Mouse (Mus musculus): ENCODE results near the gene Kif26b.

The Kif26b gene

GRCm38 (mm10) chr1:178730271-178730670 lies 201.3 kb downstream of the Kif26b start:
- DNase-seq: no peak

DNA sequence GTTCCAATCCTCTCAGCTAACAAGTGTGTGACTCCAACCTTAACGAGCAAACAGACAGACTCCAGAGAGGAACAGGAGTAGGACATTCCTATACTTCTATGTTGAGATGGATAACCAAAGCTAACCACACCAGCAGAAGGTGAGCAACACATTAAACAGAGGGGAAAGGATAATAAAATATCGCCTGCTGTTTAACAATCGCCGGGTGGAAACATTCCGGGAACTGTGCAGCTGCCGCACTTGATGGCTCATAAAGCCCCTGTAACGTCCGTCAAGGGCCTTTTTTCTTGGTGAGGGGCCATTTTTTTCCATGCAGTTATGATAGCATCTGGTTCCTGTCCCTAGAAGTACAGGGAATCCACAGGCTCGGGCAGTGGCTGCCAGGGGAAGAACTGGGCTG lies 204.1 kb downstream of the Kif26b start:
- DNase-seq: no peak

DNA sequence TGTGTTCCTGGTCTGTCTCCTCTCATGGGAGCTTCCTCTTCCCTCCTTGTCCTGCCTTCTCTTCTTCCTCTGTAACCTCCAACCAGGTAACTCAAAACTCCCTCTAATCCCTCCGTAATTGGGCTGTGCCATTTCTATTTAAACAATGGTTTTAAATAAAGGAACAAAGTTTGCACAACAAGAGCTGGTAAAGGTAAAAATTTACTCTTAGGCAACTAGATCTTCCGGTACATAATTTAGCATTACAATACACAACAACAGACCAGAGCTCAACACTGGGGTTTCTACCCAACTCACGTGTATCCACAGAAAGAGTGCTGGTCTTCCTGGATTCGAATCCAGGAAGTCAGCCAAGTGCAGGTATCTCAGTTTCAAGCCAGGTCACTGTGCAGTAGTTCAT lies 205.7 kb downstream of the Kif26b start:
- no peak for DNase-seq

- DNase-seq: no peak
Measured at GRCm38 (mm10) chr1:178736931-178737330, 208.0 kb downstream of the Kif26b start.

DNA sequence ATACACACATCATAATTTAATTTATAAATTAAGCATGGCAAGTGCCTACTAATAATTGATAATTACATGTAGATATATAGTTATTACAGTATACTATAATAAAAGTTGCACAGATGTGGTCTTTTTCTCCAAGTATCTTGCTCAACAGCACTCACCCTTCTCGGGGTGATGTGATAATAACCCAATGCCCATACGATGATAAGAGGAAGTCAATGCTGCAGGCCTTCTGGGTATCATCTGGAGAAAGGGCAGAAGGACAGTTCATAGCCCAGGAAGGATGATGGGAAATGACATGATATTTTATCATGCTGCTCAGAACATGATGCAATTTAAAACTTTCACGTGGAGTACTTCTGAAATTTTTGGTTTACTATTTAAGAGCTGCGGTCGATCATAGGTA lies 214.9 kb downstream of the Kif26b start:
- DNase-seq: no peak

GRCm38 (mm10) chr1:178744526-178744925 lies 215.6 kb downstream of the Kif26b start:
- no peak for DNase-seq

- no peak for DNase-seq
Measured at GRCm38 (mm10) chr1:178744961-178745360, 216.0 kb downstream of the Kif26b start.

- DNase-seq: no peak
Measured at GRCm38 (mm10) chr1:178745471-178745870, 216.5 kb downstream of the Kif26b start.

DNA sequence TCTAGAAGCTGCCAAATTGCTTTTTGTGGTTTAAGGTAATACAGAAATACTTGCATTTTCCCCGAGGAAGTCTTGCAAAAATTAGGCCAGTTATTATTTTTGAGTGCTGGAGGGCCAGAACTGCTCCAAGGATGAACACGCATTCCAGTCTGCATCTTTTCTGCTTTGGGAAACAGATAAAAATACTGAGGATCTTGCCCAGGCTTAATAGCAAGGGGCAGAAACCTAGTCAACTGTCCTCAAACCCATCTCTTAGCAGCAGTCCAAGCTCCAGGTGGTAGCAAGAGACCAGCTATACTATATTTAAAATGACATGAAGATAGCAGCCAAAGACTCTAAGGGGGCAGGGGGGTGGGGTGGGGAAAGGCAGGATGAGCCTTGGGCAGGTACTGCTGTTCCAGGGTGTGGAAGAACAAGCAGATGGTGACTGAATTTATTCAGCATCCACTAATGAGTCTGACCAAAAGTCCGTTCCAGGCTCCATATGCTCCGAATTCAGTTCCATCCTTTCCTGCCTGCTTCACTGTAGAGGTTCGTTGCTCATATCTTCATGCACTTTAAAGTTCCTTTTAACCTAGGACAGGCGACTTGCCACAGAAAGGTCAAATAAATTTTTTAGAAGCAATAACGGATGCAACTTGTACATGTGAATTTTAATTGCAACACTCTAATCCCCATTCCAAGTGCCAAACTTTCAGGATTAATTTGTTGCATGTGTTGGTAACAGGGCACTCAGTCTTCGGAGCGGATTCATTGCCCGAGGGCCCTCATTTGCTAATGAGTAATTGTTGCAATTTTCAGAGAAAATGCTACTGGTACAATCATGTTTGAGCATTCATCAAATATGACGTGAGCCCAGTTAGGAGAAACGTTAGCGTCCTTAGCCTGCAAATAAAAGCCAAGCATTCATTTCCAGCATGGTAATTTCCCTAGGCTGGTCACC lies 218.6 kb downstream of the Kif26b start:
- no peak for DNase-seq

DNA sequence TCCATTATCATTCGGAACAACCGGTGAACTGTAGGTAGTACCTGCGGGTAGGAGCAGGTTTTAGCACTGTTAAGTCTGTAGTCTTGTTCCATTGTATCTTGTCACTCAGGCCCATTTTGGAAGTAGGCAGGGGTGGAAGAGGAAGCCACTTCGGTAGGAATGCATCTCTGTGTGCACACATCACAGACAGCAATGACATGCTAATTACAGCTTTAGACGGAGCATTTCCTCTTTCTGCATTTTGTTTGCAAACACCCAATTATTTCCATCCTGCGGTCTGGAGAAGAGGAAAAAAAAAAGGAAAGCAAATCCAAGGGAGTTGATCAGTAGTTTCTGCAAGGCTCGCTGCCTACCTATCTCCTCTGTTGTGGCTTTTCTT lies 219.3 kb downstream of the Kif26b start:
- no peak for DNase-seq

GRCm38 (mm10) chr1:178748617-178749016 lies 219.7 kb downstream of the Kif26b start:
- no peak for DNase-seq

GRCm38 (mm10) chr1:178749786-178750185 lies 220.9 kb downstream of the Kif26b start:
- DNase-seq: no peak

DNA sequence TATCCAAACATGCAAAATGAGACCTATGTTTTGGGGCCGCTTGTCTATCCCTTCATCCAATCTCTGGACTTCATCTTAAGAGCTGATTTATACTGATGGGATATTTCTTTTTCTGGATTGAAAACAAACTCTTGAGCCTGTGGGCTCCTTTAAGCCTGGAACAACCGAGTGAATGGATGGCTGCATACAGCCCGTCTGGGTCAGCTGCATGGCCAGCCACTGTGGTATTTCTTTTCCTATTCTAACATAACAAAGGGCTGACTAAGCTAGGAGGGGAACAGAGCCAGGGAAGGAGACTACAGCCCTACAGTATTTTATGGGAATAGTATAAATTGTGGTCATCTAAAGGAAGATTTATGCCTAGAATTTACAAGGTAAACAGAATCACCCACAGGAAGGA lies 229.5 kb downstream of the Kif26b start:
- no peak for DNase-seq

GRCm38 (mm10) chr1:178762125-178762741 lies 233.3 kb downstream of the Kif26b start:
- DNase-seq: no peak

GRCm38 (mm10) chr1:178764914-178765313 lies 236.0 kb downstream of the Kif26b start:
- DNase-seq: no peak

- DNase-seq: no peak
Measured at GRCm38 (mm10) chr1:178765650-178766049, 236.7 kb downstream of the Kif26b start.

GRCm38 (mm10) chr1:178768976-178769375 lies 240.1 kb downstream of the Kif26b start:
- DNase-seq: no peak

- no peak for DNase-seq
Measured at GRCm38 (mm10) chr1:178769988-178770387, 241.1 kb downstream of the Kif26b start.

DNA sequence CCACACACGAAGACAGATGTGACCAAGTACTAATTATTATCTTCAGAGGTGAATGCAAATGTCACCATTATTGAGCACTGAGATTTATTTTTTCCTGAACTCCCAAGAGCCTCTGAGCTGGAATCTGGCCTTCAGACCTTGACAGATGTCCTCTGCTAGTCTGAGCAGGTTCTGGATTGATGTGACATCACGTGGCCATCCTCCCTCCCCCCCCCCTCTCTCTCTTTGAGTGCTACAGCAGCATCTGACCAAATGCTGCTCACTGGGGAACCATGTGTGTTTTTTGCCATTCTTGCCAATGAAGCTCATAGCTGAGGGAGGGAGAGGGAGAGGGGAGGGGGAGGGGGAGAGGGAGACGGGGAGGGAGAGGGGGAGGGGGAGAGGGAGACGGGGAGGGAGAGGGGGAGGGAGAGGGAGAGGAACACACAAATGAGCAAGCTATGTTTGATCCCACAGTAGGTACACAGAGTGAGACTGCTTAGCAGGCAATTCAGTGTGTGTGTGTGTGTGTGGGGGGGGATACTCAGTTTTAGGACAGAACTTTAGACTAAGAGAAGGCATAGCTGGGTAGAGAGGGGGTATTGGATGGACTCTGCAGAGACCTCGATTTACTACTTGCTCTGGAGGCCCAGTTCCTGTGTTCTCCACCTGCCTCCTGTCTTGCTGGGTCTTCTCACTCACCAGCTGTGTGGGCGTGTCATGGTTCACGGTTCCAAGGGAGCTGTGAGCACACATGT lies 241.9 kb downstream of the Kif26b start:
- no peak for DNase-seq

DNA sequence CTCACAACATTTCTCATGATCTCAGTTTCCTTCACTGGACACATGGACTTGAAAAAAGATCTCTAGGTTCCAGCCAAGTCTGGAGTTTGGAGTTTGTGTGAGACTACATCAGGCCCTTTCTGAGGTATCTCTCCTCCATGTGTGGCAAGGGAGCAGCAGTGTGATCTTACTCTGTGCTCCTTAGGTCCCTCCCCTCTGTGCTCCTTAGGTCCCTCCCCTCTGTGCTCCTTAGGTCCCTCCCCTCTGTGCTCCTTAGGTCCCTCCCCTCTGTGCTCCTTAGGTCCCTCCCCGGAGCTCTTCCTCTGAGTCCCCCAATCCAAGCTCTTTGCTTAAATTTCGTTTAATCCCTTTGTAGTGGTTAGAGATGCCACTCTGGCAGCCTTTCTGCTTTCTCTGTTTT lies 250.8 kb downstream of the Kif26b start:
- DNase-seq: no peak

GRCm38 (mm10) chr1:178784043-178784442 lies 255.1 kb downstream of the Kif26b start:
- DNase-seq: no peak

DNA sequence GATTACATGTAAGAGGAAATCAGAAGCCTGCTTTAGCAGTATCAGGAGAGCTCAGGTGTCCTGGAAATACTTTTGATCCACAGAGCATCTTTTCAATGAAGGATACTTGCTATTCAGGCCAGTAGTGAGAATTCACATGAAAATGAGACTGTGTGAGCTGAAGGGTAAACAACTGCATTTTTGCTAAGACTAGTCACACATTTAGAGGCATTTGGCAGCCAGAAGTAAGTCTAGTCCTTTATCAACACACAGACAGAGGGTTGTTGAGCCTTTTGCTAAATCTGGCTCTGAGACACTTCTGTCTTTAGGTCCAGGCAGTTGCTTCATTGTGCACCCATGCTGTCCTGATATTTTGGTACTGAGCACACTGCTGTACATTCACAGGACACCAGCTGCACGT lies 262.3 kb downstream of the Kif26b start:
- no peak for DNase-seq

- no peak for DNase-seq
Measured at GRCm38 (mm10) chr1:178792726-178793125, 263.8 kb downstream of the Kif26b start.

DNA sequence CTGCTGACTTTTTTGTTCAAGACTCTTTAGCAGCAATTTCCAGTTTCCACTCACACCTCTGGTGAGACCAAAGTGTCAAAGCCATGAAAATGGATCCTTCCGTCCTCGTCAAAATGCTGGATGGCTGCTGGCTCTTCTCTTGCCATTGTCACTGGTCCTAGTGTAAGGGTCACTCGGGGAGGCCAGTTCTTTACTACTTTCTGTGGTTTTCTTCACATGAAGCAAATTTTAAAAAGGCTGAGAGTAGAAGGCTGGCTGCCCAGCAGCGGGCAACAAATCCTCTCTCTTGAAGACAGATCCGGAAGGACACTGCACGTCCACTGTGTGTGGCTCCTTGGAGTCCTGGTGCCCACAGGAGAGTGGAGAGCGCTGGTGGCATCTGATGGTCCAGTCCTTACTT lies 265.9 kb downstream of the Kif26b start:
- no peak for DNase-seq

All from spleen, adult 18-20 months (tissue).